Mouse (Mus musculus) forebrain, embryonic 13.5 days (tissue): ENCODE results near the gene St3gal3. TPM values are rescaled to one million over a fixed set of nuclear protein-coding genes. Genes with fewer than 3 reads are reported as not detected.

ENCODE experiments used
- ATAC-seq: fragments of 200-750 bp; cut with Nextera tagmentation; 2 replicates; pipeline ENCODE4 v1.8.0; 2017
- H3K27ac ChIP-seq: fragments of 300-500 bp; sonication (generic); 2 replicates; pipeline ENCODE4 v1.5.1; 2015; ENCODE audit warnings: inconsistent platforms, mild to moderate bottlenecking, moderate library complexity
- H3K27me3 ChIP-seq: fragments of 300-500 bp; sonication (generic); 2 replicates; pipeline ENCODE4 v1.6.1; 2015; ENCODE audit warnings: mild to moderate bottlenecking, inconsistent platforms
- H3K36me3 ChIP-seq: fragments of 300-500 bp; sonication (generic); 2 replicates; pipeline ENCODE4 v1.6.1; 2015; ENCODE audit warnings: mild to moderate bottlenecking, inconsistent platforms; ENCODE audit not compliant: poor library complexity, severe bottlenecking
- H3K4me1 ChIP-seq: fragments of 300-500 bp; sonication (generic); 2 replicates; pipeline ENCODE4 v1.6.1; 2015; ENCODE audit warnings: inconsistent platforms
- H3K4me2 ChIP-seq: fragments of 300-500 bp; sonication (generic); 2 replicates; pipeline ENCODE4 v1.6.1; 2015; ENCODE audit warnings: inconsistent platforms, mild to moderate bottlenecking, moderate library complexity
- H3K4me3 ChIP-seq: fragments of 300-500 bp; sonication (generic); 2 replicates; pipeline ENCODE4 v1.5.1; 2015; ENCODE audit warnings: mild to moderate bottlenecking, inconsistent platforms
- H3K9ac ChIP-seq: fragments of 300-500 bp; sonication (generic); 2 replicates; pipeline ENCODE4 v1.6.1; 2015; ENCODE audit warnings: mild to moderate bottlenecking, inconsistent platforms
- H3K9me3 ChIP-seq: fragments of 300-500 bp; sonication (generic); replicated peaks from 2 replicates; pipeline ENCODE4 v1.6.1; 2016; ENCODE audit warnings: inconsistent platforms
- WGBS: fragments of 180-500 bp; shearing (Covaris S2); methylation state at CpG from one replicate; pipeline ENCODE4 v1.1.7; 2015; 5-methylcytosine and 5-hydroxymethylcytosine counted together
- polyA plus RNA-seq: library from polyadenylated mRNA; unstranded; fragments of >200 nt; fragmentation: Nextera tagmentation; extraction: Ambion mirVana; gene quantifications from 2 replicates; pipeline ENCODE4 v1.2.1, GENCODE M21; 2015

Gene St3gal3
- polyA plus RNA-seq, 1 experiment from 2014 or later = 9.2 TPM

DNA sequence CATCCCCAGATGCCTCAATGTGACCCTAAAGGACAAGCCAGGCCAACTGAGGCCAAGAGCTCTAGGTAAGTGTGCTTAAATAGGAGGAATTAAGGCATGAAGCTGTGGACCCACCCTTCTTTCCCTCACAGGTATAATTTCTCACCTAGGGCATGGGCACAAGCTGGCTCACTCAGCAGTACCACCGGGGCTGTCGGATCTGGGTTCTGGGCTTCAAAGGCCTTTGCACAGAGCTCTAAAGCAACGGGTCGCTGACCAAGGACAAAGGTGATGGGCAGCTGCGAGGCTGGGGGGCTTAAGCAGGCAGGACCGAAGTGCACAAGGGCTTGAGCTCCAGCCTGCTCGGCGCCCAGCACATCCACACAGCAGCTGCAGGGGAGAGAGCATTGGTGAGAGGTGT lies 244.0 kb downstream of the St3gal3 start:
- no peak overlapping the region for H3K27ac ChIP-seq
- WGBS = 51% methylated on average over 8 of the region's 8 CpGs
- peaks cover 42% of the 10 kb centered on the region for H3K36me3 ChIP-seq
- H3K4me3 ChIP-seq = peak overlapping the region; percentile 74
- H3K9me3 ChIP-seq = no peaks in the 10 kb centered on the region
- H3K4me1 ChIP-seq = peaks cover 31% of the 10 kb centered on the region
- H3K27me3 ChIP-seq = no peaks in the 10 kb centered on the region
- peak overlapping the region; percentile 92 for H3K4me2 ChIP-seq
- no peak for ATAC-seq
- peak overlapping the region; percentile 66; the same call in 1 of the 2 replicates for H3K9ac ChIP-seq

DNA sequence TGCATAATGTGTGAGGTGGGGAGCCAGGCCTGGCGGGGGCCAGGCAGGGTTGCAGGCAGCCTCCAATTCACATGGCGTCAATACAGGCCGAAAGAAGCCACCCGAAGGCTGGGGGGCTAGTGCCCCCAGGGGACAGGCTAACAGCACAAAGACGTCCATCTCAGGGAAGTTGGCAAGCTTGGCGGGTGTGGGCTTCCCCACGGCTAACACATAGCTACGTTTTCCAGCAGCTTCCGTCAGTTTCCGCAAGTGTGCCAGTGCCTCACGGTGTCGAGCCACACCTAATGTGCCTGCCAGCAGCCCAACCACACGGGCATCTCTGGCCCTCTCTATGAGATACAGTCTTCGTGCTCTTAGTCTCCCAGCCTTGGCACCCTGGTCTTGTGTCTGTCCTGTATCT lies 244.7 kb downstream of the St3gal3 start:
- WGBS = 91% methylated on average over 14 of the region's 14 CpGs
- Histone ChIP-seq H3K9ac (no peak overlapping the region), H3K9me3 (no peaks in the 10 kb centered on the region), H3K36me3 (peaks cover 42% of the 10 kb centered on the region), H3K27ac (no peak overlapping the region), H3K27me3 (no peaks in the 10 kb centered on the region), H3K4me2 (no peak overlapping the region), H3K4me3 (no peak overlapping the region), H3K4me1 (peaks cover 38% of the 10 kb centered on the region)
- no peak for ATAC-seq

DNA sequence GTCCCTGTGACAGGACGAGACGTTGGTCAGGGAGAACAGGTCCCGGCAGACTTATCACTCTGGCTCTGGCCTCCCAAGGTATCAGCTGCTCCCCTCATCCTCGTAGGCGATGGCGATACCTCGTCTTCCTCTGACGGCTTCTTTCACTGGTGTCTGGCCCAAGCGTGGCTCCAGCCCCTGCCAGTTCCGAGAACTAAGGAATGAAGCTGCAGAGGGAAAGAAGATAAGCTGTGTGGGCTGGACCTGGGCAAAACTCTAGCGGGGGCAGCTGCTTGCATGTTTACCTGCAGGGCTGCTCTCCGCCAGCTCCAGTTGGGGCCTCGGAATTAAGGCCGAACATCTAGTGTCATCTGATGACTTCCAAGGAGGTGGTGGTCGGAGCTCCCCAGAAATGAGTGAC lies 245.2 kb downstream of the St3gal3 start:
- Histone ChIP-seq H3K9ac (no peak overlapping the region), H3K27me3 (no peaks in the 10 kb centered on the region)
- WGBS = 93% methylated on average over 15 of the region's 15 CpGs

DNA sequence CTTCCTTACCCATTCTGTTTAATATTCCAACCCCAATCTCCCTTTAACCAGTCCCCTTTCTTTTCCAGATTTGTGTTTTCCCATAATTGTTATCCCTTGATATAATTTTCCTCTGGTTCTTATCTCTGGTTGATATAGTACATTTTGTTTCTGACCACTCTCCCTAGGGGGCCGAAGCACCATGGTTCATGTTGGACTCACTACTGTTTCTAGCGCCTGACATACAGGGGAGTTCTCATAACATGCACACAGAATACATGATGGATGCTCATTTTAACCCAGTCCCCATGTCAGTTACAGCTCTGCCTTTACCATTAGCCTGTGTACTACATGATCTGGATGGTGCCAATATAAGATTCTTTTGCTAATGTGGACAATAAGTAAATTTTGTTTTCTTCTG lies 246.8 kb downstream of the St3gal3 start:
- peaks cover 40% of the 10 kb centered on the region for H3K36me3 ChIP-seq
- H3K4me2 ChIP-seq = peak overlapping the region; percentile 88
- H3K4me3 ChIP-seq = peak overlapping the region; percentile 92
- H3K9me3 ChIP-seq = no peaks in the 10 kb centered on the region
- H3K27ac ChIP-seq = no peak overlapping the region
- H3K9ac ChIP-seq = peak overlapping the region; percentile 93
- H3K27me3 ChIP-seq = no peaks in the 10 kb centered on the region
- no peak for ATAC-seq
- H3K4me1 ChIP-seq = peaks cover 47% of the 10 kb centered on the region
- 87% methylated on average over 2 of the region's 2 CpGs for WGBS

More for the DNA sequence above, 245.2 kb downstream of the St3gal3 start:
- Histone ChIP-seq H3K27ac (no peak overlapping the region), H3K4me2 (no peak overlapping the region), H3K36me3 (peaks cover 42% of the 10 kb centered on the region), H3K9me3 (no peaks in the 10 kb centered on the region), H3K4me3 (no peak overlapping the region), H3K4me1 (peaks cover 38% of the 10 kb centered on the region)
- ATAC-seq = no peak

DNA sequence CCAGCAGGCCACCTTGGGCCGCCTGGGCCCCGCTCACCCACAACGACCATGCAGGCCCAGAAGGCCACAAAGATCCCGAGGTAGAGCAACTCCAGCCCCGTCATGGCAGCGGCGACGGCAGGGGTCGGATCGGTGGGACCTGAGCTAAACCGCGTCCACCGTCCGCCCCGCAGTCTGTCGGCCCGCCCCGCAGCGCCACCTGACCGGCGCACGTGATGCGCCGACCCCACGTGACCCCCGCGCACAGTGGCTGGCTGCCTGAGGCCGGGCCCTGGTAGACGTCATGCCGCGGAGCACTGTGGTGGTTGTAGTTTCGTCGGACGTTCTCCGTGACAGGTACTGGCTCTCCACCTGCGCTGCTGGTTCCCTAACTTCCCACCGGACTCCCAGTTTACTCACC lies 247.6 kb downstream of the St3gal3 start, which contains the start of gene Atp6v0b:
Gene Atp6v0b, minus strand, starts transcription at position 201 of the 400 bp plus-strand sequence.
- peak; percentile 89 for ATAC-seq
- Histone ChIP-seq H3K4me1 (peaks cover 50% of the 10 kb centered on the region), H3K4me2 (peak within 1 kb of the TSS; percentile 88), H3K27ac (no peak within 1 kb of the TSS), H3K36me3 (peaks cover 40% of the 10 kb centered on the region), H3K4me3 (peak within 1 kb of the TSS; percentile 92), H3K9ac (peak within 1 kb of the TSS; percentile 93), H3K27me3 (no peaks in the 10 kb centered on the region), H3K9me3 (no peaks in the 10 kb centered on the region)
- WGBS = under 1% methylated on average over 37 of the region's 37 CpGs

DNA sequence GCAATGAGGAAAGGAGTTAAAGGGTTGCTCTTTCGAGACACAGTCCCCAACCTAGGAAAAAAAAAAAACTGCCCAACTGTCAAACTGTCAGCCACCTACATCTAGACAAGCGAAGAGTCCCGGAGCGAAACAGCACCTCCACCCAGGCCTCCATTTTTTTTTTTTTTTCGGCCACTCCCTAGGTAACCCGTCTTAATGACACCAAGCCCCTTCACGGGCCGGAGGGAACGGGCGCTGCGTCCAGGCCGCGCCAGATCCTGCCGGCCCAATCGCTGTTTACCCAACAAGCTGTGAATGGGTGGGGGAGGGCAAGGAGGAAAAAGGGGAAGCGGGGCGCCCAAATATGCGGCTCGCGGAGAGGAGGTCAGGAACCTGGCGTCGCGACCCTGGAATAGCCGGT lies 248.1 kb downstream of the St3gal3 start:
- Histone ChIP-seq H3K9me3 (no peaks in the 10 kb centered on the region), H3K4me2 (peak overlapping the region; percentile 88), H3K27me3 (no peaks in the 10 kb centered on the region), H3K36me3 (peaks cover 40% of the 10 kb centered on the region), H3K4me3 (peak overlapping the region; percentile 92), H3K9ac (peak overlapping the region; percentile 93), H3K27ac (no peak overlapping the region), H3K4me1 (peaks cover 53% of the 10 kb centered on the region)
- ATAC-seq = no peak
- 2% methylated on average over 18 of the region's 24 CpGs for WGBS

DNA sequence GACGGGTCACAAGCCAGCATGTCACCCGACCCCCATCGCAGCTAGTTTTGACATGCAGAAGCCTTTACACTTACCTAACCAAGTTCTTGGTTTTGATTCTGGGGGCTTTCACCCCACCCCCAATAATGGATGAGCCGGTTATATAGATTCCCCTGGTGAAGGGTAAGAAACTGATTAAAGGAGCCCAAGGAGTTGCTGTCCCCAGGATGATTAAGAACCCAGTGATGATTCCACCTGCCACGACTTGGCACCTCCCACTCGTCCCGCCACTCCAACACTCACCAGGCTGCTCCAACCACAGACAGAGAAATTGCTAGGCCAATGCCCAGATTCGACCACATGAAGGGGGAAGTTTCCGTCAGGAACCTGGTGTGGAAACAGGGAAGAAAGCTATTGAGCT lies 248.7 kb downstream of the St3gal3 start:
- H3K27ac ChIP-seq = no peak overlapping the region
- H3K4me3 ChIP-seq = peak overlapping the region; percentile 92
- peaks cover 46% of the 10 kb centered on the region for H3K36me3 ChIP-seq
- no peak for ATAC-seq
- no peaks in the 10 kb centered on the region for H3K9me3 ChIP-seq
- no peaks in the 10 kb centered on the region for H3K27me3 ChIP-seq
- H3K9ac ChIP-seq = peak overlapping the region; percentile 93
- peaks cover 51% of the 10 kb centered on the region for H3K4me1 ChIP-seq
- WGBS = 83% methylated on average over 9 of the region's 9 CpGs
- peak overlapping the region; percentile 88 for H3K4me2 ChIP-seq

DNA sequence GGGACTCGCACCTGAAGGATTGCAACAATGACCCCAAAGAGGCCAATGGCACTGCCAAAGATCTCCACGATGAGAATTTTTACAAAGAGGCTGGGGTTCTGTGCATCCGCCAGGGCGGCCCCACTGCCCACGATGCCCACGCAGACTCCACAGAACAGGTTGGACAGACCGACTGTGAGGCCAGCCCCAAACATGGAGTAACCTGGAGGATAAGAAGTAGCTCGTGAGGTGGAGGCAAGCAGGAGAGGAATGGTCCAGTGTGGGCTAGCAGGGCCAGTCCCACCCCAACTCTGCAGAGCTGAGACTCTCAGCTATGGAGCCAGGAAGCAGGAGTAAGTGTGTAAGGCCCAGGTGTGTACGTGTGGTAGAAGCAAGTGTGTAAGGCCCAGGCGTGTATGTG lies 249.6 kb downstream of the St3gal3 start:
- H3K27ac ChIP-seq = no peak overlapping the region
- no peaks in the 10 kb centered on the region for H3K9me3 ChIP-seq
- no peaks in the 10 kb centered on the region for H3K27me3 ChIP-seq
- H3K4me1 ChIP-seq = peaks cover 52% of the 10 kb centered on the region
- 91% methylated on average over 10 of the region's 10 CpGs for WGBS
- H3K9ac ChIP-seq = no peak overlapping the region
- no peak overlapping the region for H3K4me2 ChIP-seq
- no peak overlapping the region for H3K4me3 ChIP-seq
- peaks cover 49% of the 10 kb centered on the region for H3K36me3 ChIP-seq
- ATAC-seq = no peak

DNA sequence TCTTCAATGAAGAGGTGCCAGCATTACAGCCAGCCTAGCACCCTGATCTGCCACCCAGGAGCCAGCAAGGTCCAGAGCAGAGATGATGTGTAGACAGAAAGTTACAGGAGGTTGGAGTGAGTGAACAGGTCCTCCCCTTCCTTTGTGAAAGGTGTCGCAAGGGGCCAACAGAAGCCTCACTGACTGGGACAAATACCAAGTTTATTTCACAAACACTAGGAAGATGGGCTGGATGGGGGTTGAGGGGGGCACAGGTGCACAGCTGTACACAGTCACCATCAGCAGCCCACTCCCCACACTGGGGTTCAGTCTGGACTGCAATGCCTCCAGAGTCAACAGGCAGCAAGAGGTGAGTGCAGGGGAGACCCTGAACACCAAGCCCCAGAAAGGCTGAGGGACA lies 250.6 kb downstream of the St3gal3 start:
- no peak for ATAC-seq
- no peak overlapping the region for H3K27ac ChIP-seq
- peak overlapping the region; percentile 95; the same call in 1 of the 2 replicates for H3K9ac ChIP-seq
- H3K4me3 ChIP-seq = peak overlapping the region; percentile 76
- WGBS = 94% methylated on average over 1 of the region's 1 CpGs
- H3K4me2 ChIP-seq = peak overlapping the region; percentile 89
- peaks cover 47% of the 10 kb centered on the region for H3K36me3 ChIP-seq
- peaks cover 54% of the 10 kb centered on the region for H3K4me1 ChIP-seq
- H3K9me3 ChIP-seq = no peaks in the 10 kb centered on the region
- no peaks in the 10 kb centered on the region for H3K27me3 ChIP-seq

DNA sequence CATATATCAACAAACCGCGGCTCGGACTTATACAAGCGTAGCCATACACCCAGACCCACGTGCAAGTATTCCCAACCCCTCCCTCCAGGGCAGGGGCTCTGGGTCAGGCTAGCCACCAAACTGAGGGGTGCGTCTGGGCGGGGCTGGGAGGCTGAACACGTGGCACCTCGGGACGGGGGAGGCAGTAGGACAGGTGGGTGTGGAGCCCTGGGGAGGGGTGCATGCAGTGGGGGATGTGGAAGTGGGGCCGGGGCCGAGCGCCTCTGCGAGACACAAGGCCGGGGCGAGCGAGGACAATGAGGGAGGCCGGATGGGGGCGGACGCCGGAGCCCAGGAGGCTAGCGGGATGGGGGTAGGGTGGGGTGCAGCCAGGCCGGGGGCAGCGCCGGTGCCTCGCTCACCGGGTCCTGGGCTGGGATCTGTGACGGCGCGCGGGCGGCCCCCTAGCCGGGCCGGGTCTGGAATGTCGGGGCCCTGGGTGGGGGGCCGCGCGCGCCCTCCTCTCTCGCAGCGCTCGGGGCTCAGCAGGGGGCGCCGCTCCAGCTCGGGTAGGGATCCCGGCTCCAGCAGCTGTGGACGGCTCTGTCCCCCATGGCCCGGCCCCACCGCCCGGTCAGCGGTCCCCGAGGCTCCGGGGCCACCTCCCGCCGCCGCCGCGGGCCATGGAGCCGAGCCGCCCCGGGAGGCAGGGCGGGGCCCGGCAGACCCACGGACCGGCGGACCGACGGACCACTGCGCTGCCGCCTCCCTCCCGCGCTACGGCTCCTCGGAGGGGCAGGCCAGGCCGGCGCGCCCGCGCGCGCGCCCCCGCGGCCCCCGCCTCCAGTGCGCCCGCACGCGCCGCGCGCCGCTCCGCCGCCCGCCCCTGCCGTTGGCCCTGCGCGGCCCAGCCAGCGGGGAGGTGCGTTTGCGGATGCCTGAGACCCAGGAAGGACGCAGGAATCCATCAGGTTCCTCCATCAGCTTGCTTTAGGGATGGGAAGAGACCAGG lies 251.7 kb downstream of the St3gal3 start, which contains the start of gene B4galt2:
Gene B4galt2, minus strand, starts transcription at position 787 of the 991 bp plus-strand sequence.
- Histone ChIP-seq H3K9ac (peak within 1 kb of the TSS; percentile 95), H3K27ac (peak within 1 kb of the TSS; percentile 76), H3K4me2 (peak within 1 kb of the TSS; percentile 89), H3K4me3 (peak within 1 kb of the TSS; percentile 76), H3K4me1 (peaks cover 54% of the 10 kb centered on the region), H3K36me3 (peaks cover 56% of the 10 kb centered on the region), H3K9me3 (no peaks in the 10 kb centered on the region), H3K27me3 (no peaks in the 10 kb centered on the region)
- under 1% methylated on average over 75 of the region's 103 CpGs for WGBS
- ATAC-seq = peak; percentile 50
